Mouse (Mus musculus) megakaryocyte, embryonic 14.5 days (primary cell): ENCODE data around the gene Rnf207. TPM values are rescaled to one million over a fixed set of nuclear protein-coding genes. Genes with fewer than 3 reads are reported as not detected.

Experiments
- H3K27me3 ChIP-seq: replicated peaks from 2 replicates; pipeline ENCODE3; 2012; ENCODE audit warnings: inconsistent platforms
- H3K36me3 ChIP-seq: replicated peaks from 2 replicates; pipeline ENCODE3; 2012; ENCODE audit warnings: low read length, inconsistent platforms, mixed read lengths
- H3K4me1 ChIP-seq: 2 replicates; pipeline ENCODE4 v1.6.1; 2012; ENCODE audit warnings: inconsistent platforms
- H3K4me3 ChIP-seq: replicated peaks from 2 replicates; pipeline ENCODE3; 2012; ENCODE audit warnings: moderate library complexity, mild to moderate bottlenecking, inconsistent platforms
- H3K9me3 ChIP-seq: 2 replicates; pipeline ENCODE4 v1.6.1; 2012; ENCODE audit warnings: inconsistent platforms
- FLI1 ChIP-seq: IDR thresholded peaks from 2 replicates; pipeline ENCODE4 v1.6.1; 2012; ENCODE audit warnings: low read length, inconsistent platforms, mixed read lengths
- GATA1 ChIP-seq: IDR thresholded peaks from 3 replicates; pipeline ENCODE4 v1.6.1; 2012; ENCODE audit warnings: mixed read lengths, low read length, inconsistent platforms, borderline replicate concordance
- polyA plus RNA-seq: library from polyadenylated mRNA; stranded (reverse); fragments of >175 nt; gene quantifications from 2 replicates; pipeline ENCODE4 v1.2.3, GENCODE M21; 2012; ENCODE audit warnings: low replicate concordance; ENCODE audit not compliant: insufficient read depth

Gene Rnf207
- polyA plus RNA-seq, 1 experiment = 1.8 TPM

DNA sequence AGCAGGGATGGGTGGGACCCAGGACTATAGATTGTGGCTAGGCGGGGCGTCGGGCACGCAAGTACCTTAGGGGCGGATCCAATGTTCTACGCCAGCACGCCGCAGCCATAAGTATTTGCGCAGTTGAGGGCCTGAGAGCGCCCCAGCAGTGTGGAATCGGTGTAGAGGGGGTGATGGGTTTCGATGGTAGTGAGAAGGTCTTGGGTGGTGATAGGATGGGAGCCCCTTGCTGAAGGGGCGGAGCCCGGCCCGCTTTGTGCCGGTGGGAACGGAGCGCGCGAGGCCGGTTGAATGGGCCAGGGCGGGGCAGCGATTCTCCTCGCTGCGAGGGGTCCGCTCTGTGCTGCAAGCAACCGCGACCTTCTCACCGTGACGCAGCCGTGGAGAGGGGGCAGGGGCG is 32.6 kb downstream of the Rnf207 start:
- Histone ChIP-seq H3K4me3 (no peak overlapping the region), H3K27me3 (peaks cover 93% of the 10 kb centered on the region), H3K36me3 (no peaks in the 10 kb centered on the region), H3K4me1 (peaks cover 41% of the 10 kb centered on the region), H3K9me3 (no peaks in the 10 kb centered on the region; the same call in 1 of the 2 replicates)
- TF ChIP-seq GATA1 = no peak
- TF ChIP-seq FLI1 = no peak

DNA sequence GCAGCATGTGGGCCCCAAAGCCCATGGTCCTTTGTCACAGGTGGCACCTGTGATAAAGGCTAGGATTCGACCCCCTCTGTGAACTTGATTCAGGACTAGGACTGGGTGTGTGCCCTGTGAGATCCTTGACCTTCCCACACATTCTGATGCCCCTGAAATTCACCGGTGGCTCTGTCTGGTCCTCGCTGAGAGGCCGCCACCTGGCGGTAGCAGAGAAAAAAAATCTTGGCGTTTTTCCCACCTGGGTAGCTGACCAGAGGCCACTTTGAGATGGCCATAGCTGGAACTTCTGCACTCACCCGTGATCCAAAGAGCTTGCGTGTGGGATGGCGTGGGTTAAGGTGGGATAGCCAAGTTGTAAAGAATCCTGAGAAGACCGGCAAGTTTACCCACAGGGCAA is 33.3 kb downstream of the Rnf207 start:
- H3K9me3 ChIP-seq = no peaks in the 10 kb centered on the region; the same call in 1 of the 2 replicates
- no peak for TF ChIP-seq FLI1
- H3K27me3 ChIP-seq = peaks cover 93% of the 10 kb centered on the region
- H3K4me3 ChIP-seq = no peak overlapping the region
- H3K36me3 ChIP-seq = no peaks in the 10 kb centered on the region
- peaks cover 39% of the 10 kb centered on the region for H3K4me1 ChIP-seq

DNA sequence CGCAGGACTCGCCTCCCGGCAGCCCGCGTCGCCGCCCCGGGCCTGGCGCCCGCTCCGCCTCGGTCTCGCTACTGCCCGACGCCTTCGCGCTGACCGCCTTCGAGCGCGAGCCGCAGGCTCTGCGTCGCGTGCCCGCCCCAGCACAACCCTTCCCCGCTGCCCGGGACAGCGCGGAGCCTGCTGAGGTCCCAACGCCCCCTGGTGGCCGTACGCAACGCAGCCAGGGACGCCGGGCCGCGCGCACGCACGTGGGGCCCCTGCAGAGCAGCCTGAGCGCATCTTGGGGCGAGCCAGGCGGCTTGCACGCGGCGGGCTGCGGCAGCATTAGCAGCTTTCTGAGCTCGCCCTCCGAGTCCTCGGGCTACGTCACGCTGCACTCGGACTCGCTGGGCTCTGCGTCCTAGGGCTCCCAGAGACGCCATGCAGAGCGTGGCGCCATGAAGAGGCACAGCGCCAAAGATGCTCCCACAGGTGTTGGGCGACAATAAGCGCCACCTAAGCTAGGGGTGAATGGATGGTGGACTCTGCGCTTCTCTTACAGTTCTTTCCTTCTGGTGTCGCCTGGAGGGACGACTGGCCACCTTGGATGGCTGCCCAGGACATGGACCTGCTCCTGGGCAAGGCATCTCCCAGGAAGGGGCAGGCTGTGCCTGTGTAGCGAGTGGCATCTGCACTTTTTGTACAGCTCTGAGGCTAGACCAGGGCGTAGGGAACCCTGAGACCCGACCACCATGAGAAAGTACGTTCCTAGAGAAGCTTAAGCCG is 35.4 kb downstream of the Rnf207 start:
- Histone ChIP-seq H3K36me3 (no peaks in the 10 kb centered on the region), H3K9me3 (no peaks in the 10 kb centered on the region; the same call in 1 of the 2 replicates), H3K4me1 (peaks cover 39% of the 10 kb centered on the region), H3K4me3 (peak overlapping the region; percentile 88), H3K27me3 (peaks cover 97% of the 10 kb centered on the region)
- TF ChIP-seq FLI1 = no peak
- no peak for TF ChIP-seq GATA1

DNA sequence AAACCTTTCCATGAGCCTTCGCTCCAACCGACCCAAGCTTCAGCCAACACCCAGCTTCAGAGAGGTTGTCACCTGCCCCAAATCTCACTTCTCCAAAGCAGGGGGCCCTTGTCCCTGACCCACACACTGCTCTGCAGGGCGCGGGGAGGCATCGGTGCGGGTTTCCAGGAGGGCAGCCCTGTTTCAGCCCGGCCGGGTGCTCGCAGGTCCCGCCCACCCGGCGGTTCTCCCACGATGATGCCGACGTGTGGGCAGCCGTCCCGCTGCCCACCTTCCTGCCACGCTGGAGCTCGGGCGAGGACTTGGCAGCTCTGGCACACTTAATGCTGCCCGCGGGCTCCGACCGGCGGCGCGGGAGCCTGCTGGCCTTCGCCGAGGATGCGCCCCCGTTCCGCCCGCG is 36.1 kb downstream of the Rnf207 start:
- Histone ChIP-seq H3K36me3 (no peaks in the 10 kb centered on the region), H3K9me3 (peaks cover 3% of the 10 kb centered on the region), H3K4me3 (peak overlapping the region; percentile 88), H3K4me1 (peaks cover 39% of the 10 kb centered on the region), H3K27me3 (peaks cover 93% of the 10 kb centered on the region)
- no peak for TF ChIP-seq FLI1

DNA sequence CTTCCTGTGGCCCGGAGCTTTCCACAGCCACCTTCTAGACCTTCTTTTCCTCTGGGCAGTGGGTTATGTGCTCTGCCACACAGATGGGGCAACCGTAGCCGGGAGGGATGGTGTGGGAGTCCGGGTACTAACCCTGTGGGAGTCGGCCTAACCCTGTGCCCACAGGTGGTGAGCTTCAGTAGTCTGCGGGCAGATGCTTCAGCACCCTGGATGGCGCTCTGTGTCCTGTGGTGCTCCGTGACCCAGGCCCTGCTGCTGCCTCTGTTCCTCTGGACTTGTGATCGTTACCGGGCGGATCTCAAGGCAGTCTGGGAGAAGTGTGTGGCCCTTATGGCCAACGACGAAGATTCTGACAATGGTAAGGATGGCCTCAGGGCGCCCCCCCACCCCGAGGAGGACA is 37.2 kb downstream of the Rnf207 start:
- Histone ChIP-seq H3K4me1 (peaks cover 28% of the 10 kb centered on the region), H3K27me3 (peaks cover 92% of the 10 kb centered on the region), H3K36me3 (no peaks in the 10 kb centered on the region), H3K4me3 (no peak overlapping the region), H3K9me3 (peaks cover 6% of the 10 kb centered on the region)
- no peak for TF ChIP-seq GATA1

DNA sequence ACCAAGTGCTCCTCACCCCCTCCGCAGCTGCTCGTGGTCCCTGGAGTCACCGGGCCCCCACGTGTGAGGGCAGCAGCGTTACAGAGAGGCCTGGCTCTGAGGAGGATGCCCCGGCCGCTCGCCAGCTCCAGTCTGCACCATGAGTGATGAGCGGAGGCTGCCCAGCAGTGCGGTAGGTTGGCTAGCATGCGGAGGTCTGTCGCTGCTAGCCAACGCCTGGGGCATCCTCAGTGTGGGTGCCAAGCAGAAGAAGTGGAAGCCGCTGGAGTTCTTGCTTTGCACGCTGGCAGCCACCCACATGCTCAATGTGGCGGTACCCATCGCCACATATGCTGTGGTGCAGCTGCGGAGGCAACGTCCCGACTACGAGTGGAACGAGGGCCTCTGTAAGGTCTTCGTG is 39.8 kb downstream of the Rnf207 start:
- no peak for TF ChIP-seq GATA1
- TF ChIP-seq FLI1 = no peak
- Histone ChIP-seq H3K36me3 (no peaks in the 10 kb centered on the region), H3K9me3 (peaks cover 6% of the 10 kb centered on the region), H3K4me1 (peaks cover 32% of the 10 kb centered on the region), H3K27me3 (peaks cover 93% of the 10 kb centered on the region), H3K4me3 (peak overlapping the region; percentile 64)

- Histone ChIP-seq H3K36me3 (peaks cover 5% of the 10 kb centered on the region), H3K27me3 (peaks cover 93% of the 10 kb centered on the region), H3K4me1 (peaks cover 33% of the 10 kb centered on the region), H3K9me3 (peaks cover 6% of the 10 kb centered on the region), H3K4me3 (no peak overlapping the region)
- TF ChIP-seq FLI1 (no peak), GATA1 (no peak)
These were observed 40.9 kb downstream of the Rnf207 start for GRCm38 (mm10) chr4:152277916-152278315.

DNA sequence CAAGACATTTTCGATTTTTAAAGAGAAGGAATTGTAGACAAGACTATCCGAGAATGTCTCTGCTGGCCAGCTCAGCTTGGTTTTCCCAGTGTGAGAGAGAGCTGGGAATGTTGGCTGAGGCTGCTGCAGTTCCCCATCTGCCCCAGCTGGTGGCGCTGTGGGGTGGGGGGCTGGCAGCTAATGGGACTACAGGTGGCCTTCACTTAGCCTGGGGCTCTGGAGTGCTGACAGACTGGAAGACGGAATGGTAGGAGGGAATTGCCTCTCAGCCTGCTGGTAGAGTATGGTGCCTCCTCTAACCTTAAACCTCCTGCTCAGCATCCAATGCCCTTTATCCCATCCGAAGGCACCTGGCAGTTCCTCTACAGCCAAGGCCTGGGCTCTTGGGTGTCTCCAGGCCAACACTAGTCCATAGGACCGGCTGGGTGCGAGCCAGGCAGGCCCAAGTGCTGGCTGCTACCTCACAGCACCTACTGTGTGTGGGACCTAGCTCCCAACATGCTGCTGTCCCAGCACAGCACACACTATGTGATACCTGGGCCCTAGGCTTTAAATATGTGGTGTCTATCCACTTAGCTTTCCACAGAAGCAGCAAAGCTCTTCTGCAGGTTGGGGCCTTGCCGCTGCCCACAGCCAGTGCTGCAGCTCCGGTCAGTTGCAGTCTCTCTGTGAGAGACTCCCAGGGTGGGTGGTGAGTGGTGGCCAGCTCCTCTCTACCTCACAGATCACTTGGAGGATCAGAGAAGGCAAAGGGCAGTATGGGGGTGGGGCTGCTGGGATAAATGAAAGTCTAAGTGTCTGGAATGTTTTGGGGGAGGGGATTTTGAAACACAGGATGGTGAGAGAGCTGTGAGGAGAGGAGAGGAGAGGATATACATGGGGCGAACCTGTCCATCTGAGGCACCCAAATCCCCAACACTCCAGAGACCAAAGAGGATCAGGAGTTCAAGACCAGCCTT is 42.1 kb downstream of the Rnf207 start:
- Histone ChIP-seq H3K9me3 (peaks cover 6% of the 10 kb centered on the region), H3K4me3 (no peak overlapping the region), H3K27me3 (peaks cover 88% of the 10 kb centered on the region), H3K4me1 (peaks cover 38% of the 10 kb centered on the region), H3K36me3 (peaks cover 18% of the 10 kb centered on the region)
- TF ChIP-seq GATA1 (no peak), FLI1 (no peak)

- H3K9me3 ChIP-seq = peaks cover 6% of the 10 kb centered on the region
- H3K27me3 ChIP-seq = peaks cover 69% of the 10 kb centered on the region
- peaks cover 37% of the 10 kb centered on the region for H3K36me3 ChIP-seq
- H3K4me1 ChIP-seq = peaks cover 39% of the 10 kb centered on the region
- TF ChIP-seq FLI1 = no peak
- no peak for TF ChIP-seq GATA1
- H3K4me3 ChIP-seq = no peak overlapping the region
These were observed 44.1 kb downstream of the Rnf207 start for GRCm38 (mm10) chr4:152274681-152275131.
